8 mouse cellular contexts compared by ENCODE assay signal in the genomic region with DNA sequence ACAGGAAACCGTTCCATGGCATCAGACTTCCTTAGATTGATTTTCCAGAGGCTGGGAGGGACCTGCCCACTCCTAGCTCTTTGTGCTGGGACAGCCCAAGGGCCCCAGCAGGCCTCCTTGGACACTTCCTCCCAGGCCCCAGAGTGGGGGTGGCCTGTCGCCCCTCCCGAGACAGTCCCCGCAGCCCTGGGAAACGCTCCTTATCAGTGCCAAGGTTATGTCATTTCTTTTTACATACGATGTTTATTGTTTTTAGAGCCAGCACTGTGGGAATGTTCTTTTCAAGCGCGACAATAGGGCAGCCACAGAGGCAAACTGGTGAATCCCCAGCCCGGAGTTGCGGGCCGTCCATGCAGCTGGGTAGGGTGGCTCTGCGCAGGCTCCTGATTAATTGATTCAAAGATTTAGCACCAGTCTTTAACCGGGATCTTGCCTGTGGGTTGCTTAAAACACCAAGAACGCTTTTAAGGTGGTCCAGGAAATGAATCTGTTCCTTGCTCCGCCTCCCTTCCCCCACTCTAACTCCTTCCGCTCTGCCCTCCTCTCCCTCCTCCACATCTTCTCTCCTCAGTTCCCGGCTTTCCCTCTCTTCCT.
DNase-seq lines count a peak whose midpoint lies in the region; ATAC-seq lines count a peak whose summit lies in the region.

No protein-coding gene starts in this region.

- peak overlapping the region; percentile 65 for H3K9ac ChIP-seq in hindbrain, embryonic 16.5 days (ENCODE audit: low read depth, low read length)
- H3K9ac ChIP-seq in limb, embryonic 12.5 days (replicated peaks) = peak overlapping the region; percentile 55
- peak overlapping the region; percentile 59 for H3K9ac ChIP-seq in midbrain, embryonic 11.5 days (ENCODE audit: low read length)
- no peak overlapping the region for H3K9ac ChIP-seq in stomach, embryonic 14.5 days (replicated peaks; ENCODE audit: low read depth, low read length)

- no peaks in the 10 kb centered on the region for H3K27me3 ChIP-seq in hindbrain, embryonic 16.5 days (replicated peaks; ENCODE audit: control insufficient read depth, insufficient read depth, low read length)
- H3K27me3 ChIP-seq in limb, embryonic 12.5 days = no peaks in the 10 kb centered on the region
- peaks cover 8% of the 10 kb centered on the region for H3K27me3 ChIP-seq in midbrain, embryonic 11.5 days (ENCODE audit: control insufficient read depth, insufficient read depth, low read length)
- H3K27me3 ChIP-seq in stomach, embryonic 14.5 days (ENCODE audit: control insufficient read depth, insufficient read depth, low read length) = no peaks in the 10 kb centered on the region

- WGBS in hindbrain, embryonic 16.5 days = under 1% methylated on average over 17 of the region's 17 CpGs
- WGBS in limb, embryonic 12.5 days = 1% methylated on average over 16 of the region's 17 CpGs
- under 1% methylated on average over 17 of the region's 17 CpGs for whole genome bisulfite sequencing in midbrain, embryonic 11.5 days
- WGBS in stomach, embryonic 14.5 days = 2% methylated on average over 17 of the region's 17 CpGs

- H3K4me2 ChIP-seq in hindbrain, embryonic 16.5 days (ENCODE audit: low read length) = peak overlapping the region; percentile 74
- H3K4me2 ChIP-seq in limb, embryonic 12.5 days = peak overlapping the region; percentile 70
- peak overlapping the region; percentile 55 for H3K4me2 ChIP-seq in midbrain, embryonic 11.5 days
- H3K4me2 ChIP-seq in stomach, embryonic 14.5 days (replicated peaks; ENCODE audit: low read depth, low read length) = peak overlapping the region; percentile 47

- H3K9me3 ChIP-seq in hindbrain, embryonic 16.5 days (ENCODE audit: control insufficient read depth, low read length) = no peaks in the 10 kb centered on the region
- H3K9me3 ChIP-seq in limb, embryonic 12.5 days = no peaks in the 10 kb centered on the region
- no peaks in the 10 kb centered on the region for H3K9me3 ChIP-seq in midbrain, embryonic 11.5 days (ENCODE audit: control insufficient read depth, low read length)
- no peaks in the 10 kb centered on the region for H3K9me3 ChIP-seq in stomach, embryonic 14.5 days (ENCODE audit: control insufficient read depth, low read depth, low read length)

- DNase-seq in Muller cell, postnatal 12 days (ENCODE audit: inconsistent ontology term) = peak; percentile 48
- DNase-seq in gastrocnemius, postnatal 25 days = peak; percentile 55
- DNase-seq in midbrain, embryonic 11.5 days (ENCODE audit: low spot score, missing footprints) = peak; percentile 94
- no peak for DNase-seq in adipocyte (ENCODE audit: low spot score)

- H3K4me1 ChIP-seq in hindbrain, embryonic 16.5 days (ENCODE audit: control insufficient read depth, insufficient read depth, low read depth, low read length) = peaks cover 28% of the 10 kb centered on the region
- peaks cover 39% of the 10 kb centered on the region for H3K4me1 ChIP-seq in limb, embryonic 12.5 days (replicated peaks)
- H3K4me1 ChIP-seq in midbrain, embryonic 11.5 days (ENCODE audit: control insufficient read depth, insufficient read depth, low read length) = peaks cover 28% of the 10 kb centered on the region
- peaks cover 25% of the 10 kb centered on the region for H3K4me1 ChIP-seq in stomach, embryonic 14.5 days (ENCODE audit: control insufficient read depth, insufficient read depth, low read length)

- H3K27ac ChIP-seq in hindbrain, embryonic 16.5 days (ENCODE audit: low read depth, low read length) = peak overlapping the region; percentile 67
- peak overlapping the region; percentile 57; the same call in 1 of the 2 replicates for H3K27ac ChIP-seq in limb, embryonic 12.5 days
- H3K27ac ChIP-seq in midbrain, embryonic 11.5 days (ENCODE audit: low read depth, low read length) = peak overlapping the region; percentile 59; the same call in 1 of the 2 replicates
- H3K27ac ChIP-seq in stomach, embryonic 14.5 days (ENCODE audit: low read length) = peak overlapping the region; percentile 35; the same call in 1 of the 2 replicates

- ATAC-seq in common myeloid progenitor, adult 5-6 weeks (replicated peaks; ENCODE audit: low read depth, poor library complexity, severe bottlenecking) = peak; percentile 60
- ATAC-seq in hindbrain, embryonic 16.5 days = peak; percentile 88
- peak; percentile 64 for ATAC-seq in limb, embryonic 12.5 days (ENCODE audit: insufficient number of reproducible peaks, insufficient read depth, low FRiP score, low TSS enrichment, low read depth)
- peak; percentile 85 for ATAC-seq in midbrain, embryonic 11.5 days (ENCODE audit: low FRiP score)
- peak; percentile 73; the same call in 1 of the 2 replicates for ATAC-seq in stomach, embryonic 14.5 days (ENCODE audit: insufficient number of reproducible peaks, insufficient read depth, low FRiP score, low read depth)

- no peaks in the 10 kb centered on the region for H3K36me3 ChIP-seq in hindbrain, embryonic 16.5 days (ENCODE audit: control insufficient read depth, insufficient read depth, low read length)
- H3K36me3 ChIP-seq in limb, embryonic 12.5 days = no peaks in the 10 kb centered on the region
- no peaks in the 10 kb centered on the region for H3K36me3 ChIP-seq in midbrain, embryonic 11.5 days (ENCODE audit: control insufficient read depth, insufficient read depth, low read length)
- H3K36me3 ChIP-seq in stomach, embryonic 14.5 days (ENCODE audit: control insufficient read depth, insufficient read depth, low read length) = no peaks in the 10 kb centered on the region

- peak overlapping the region; percentile 40 for H3K4me3 ChIP-seq in hindbrain, embryonic 16.5 days (ENCODE audit: low read length)
- peak overlapping the region; percentile 37 for H3K4me3 ChIP-seq in limb, embryonic 12.5 days (replicated peaks)
- peak overlapping the region; percentile 25 for H3K4me3 ChIP-seq in midbrain, embryonic 11.5 days (ENCODE audit: low read depth, low read length)
- H3K4me3 ChIP-seq in stomach, embryonic 14.5 days (ENCODE audit: low read depth, low read length) = peak overlapping the region; percentile 19
